In the genomic region with DNA sequence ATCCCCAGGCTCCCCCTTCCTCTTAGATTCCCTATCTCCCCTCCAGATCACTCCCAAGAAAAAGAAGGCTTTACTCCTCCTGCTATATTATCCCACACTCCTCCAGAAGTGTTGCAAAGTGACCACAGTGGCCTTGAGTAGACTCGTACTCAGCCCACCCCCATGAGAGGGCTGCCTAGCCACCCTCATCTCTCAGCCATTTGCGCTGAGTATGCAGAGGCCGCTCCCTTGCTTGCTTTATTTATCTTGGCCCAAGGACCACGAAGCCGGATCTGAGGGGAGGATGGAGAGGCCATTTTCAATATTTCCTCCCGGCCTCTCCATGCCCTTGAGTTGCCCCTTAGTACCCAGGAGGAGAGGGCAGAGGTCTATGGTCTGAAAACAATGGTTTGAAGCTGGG, we compare ENCODE assay signal across 25 mouse cellular contexts.
DNase-seq lines count a peak whose midpoint lies in the region; ATAC-seq and TF ChIP-seq lines count a peak whose summit lies in the region.
"Had no signal": no experiment of that assay in that cellular context is flagged by ENCODE, and none has a peak within 500 bp of the region (broad histone marks: within the 10 kb centered on the region; RNA-seq: fewer than 3 reads in every experiment).

No protein-coding gene starts in this region.

- no peaks in the 10 kb centered on the region; the same call in none of the 2 replicates for H3K27me3 ChIP-seq in kidney, embryonic 14.5 days (ENCODE audit: control insufficient read depth, insufficient read depth, low read length)
- H3K27me3 ChIP-seq in stomach, embryonic 15.5 days (replicated peaks), result 0 out of 2 replicates have a peak, but pooled peaks cover 3% of the 10 kb centered on the region
- H3K27me3 ChIP-seq in stomach, postnatal 0 days (ENCODE audit: control insufficient read depth, insufficient read depth, low read length), result no peaks in the 10 kb centered on the region
- H3K27me3 ChIP-seq in midbrain, embryonic 10.5 days (ENCODE audit: low read depth, poor library complexity, severe bottlenecking), result peaks cover 100% of the 10 kb centered on the region
- H3K27me3 ChIP-seq in midbrain, embryonic 15.5 days (replicated peaks), result peaks cover 17% of the 10 kb centered on the region

- H3K4me2 ChIP-seq in kidney, embryonic 14.5 days (replicated peaks; ENCODE audit: low read depth, low read length), result no peak overlapping the region
- no peak overlapping the region for H3K4me2 ChIP-seq in stomach, embryonic 15.5 days
- no peak overlapping the region for H3K4me2 ChIP-seq in stomach, postnatal 0 days (replicated peaks; ENCODE audit: low read depth)
- no peak overlapping the region for H3K4me2 ChIP-seq in midbrain, embryonic 15.5 days
- H3K4me2 ChIP-seq: forebrain, embryonic 12.5 days; limb, embryonic 15.5 days; liver, embryonic 13.5 days; midbrain, embryonic 13.5 days; neural tube, embryonic 15.5 days had no signal

- H3K4me1 ChIP-seq in kidney, embryonic 14.5 days (ENCODE audit: control insufficient read depth, insufficient read depth, low read length), result peaks cover 15% of the 10 kb centered on the region
- H3K4me1 ChIP-seq in stomach, embryonic 15.5 days, result no peaks in the 10 kb centered on the region; the same call in 1 of the 2 replicates
- no peaks in the 10 kb centered on the region for H3K4me1 ChIP-seq in stomach, postnatal 0 days (replicated peaks; ENCODE audit: control insufficient read depth, insufficient read depth)
- peaks cover 23% of the 10 kb centered on the region; the same call in 1 of the 2 replicates for H3K4me1 ChIP-seq in midbrain, embryonic 10.5 days
- no peaks in the 10 kb centered on the region for H3K4me1 ChIP-seq in midbrain, embryonic 15.5 days
- H3K4me1 ChIP-seq: liver, embryonic 13.5 days; midbrain, embryonic 13.5 days; neural tube, embryonic 15.5 days had no signal

- no peaks in the 10 kb centered on the region for H3K9me3 ChIP-seq in kidney, embryonic 14.5 days (ENCODE audit: control insufficient read depth, low read length)
- H3K9me3 ChIP-seq in stomach, embryonic 15.5 days, result no peaks in the 10 kb centered on the region
- H3K9me3 ChIP-seq in stomach, postnatal 0 days (ENCODE audit: control insufficient read depth, low read length), result no peaks in the 10 kb centered on the region
- no peaks in the 10 kb centered on the region for H3K9me3 ChIP-seq in midbrain, embryonic 10.5 days (replicated peaks)
- H3K9me3 ChIP-seq in midbrain, embryonic 15.5 days, result no peaks in the 10 kb centered on the region
- H3K9me3 ChIP-seq: forebrain, embryonic 12.5 days; limb, embryonic 10.5 days; limb, embryonic 15.5 days; liver, embryonic 13.5 days; midbrain, embryonic 13.5 days; neural tube, embryonic 15.5 days had no signal

- no peaks in the 10 kb centered on the region for H3K36me3 ChIP-seq in kidney, embryonic 14.5 days (ENCODE audit: control insufficient read depth, insufficient read depth, low read length)
- H3K36me3 ChIP-seq in stomach, embryonic 15.5 days, result no peaks in the 10 kb centered on the region
- H3K36me3 ChIP-seq in stomach, postnatal 0 days (ENCODE audit: control insufficient read depth, insufficient read depth, low read length), result no peaks in the 10 kb centered on the region
- no peaks in the 10 kb centered on the region for H3K36me3 ChIP-seq in midbrain, embryonic 10.5 days
- H3K36me3 ChIP-seq in midbrain, embryonic 15.5 days (replicated peaks), result no peaks in the 10 kb centered on the region
- H3K36me3 ChIP-seq: forebrain, embryonic 12.5 days; limb, embryonic 10.5 days; limb, embryonic 15.5 days; liver, embryonic 13.5 days; midbrain, embryonic 13.5 days; neural tube, embryonic 15.5 days had no signal

- H3K4me3 ChIP-seq in kidney, embryonic 14.5 days (ENCODE audit: low read length), result no peak overlapping the region
- no peak overlapping the region for H3K4me3 ChIP-seq in stomach, embryonic 15.5 days (replicated peaks)
- H3K4me3 ChIP-seq in stomach, postnatal 0 days (ENCODE audit: low read depth, low read length), result no peak overlapping the region
- no peak overlapping the region for H3K4me3 ChIP-seq in midbrain, embryonic 10.5 days
- no peak overlapping the region for H3K4me3 ChIP-seq in midbrain, embryonic 15.5 days
- H3K4me3 ChIP-seq: erythroblast, embryonic 14.5 days; forebrain, embryonic 12.5 days; limb, embryonic 10.5 days; limb, embryonic 15.5 days; liver, embryonic 13.5 days; midbrain, embryonic 13.5 days; neural tube, embryonic 15.5 days had no signal

- peak; percentile 64 for ATAC-seq in kidney, embryonic 14.5 days (ENCODE audit: low FRiP score, low TSS enrichment)
- peak; percentile 42; the same call in 1 of the 2 replicates for ATAC-seq in stomach, embryonic 15.5 days (ENCODE audit: insufficient read depth, low FRiP score, low read depth)
- ATAC-seq in stomach, postnatal 0 days (ENCODE audit: low FRiP score, low TSS enrichment), result no peak
- ATAC-seq in midbrain, embryonic 15.5 days (replicated peaks), result no peak
- ATAC-seq: hindbrain, embryonic 16.5 days; midbrain, embryonic 13.5 days had no signal

- no peak for DNase-seq in kidney, postnatal 25 days
- DNase-seq in stomach, postnatal 0 days (ENCODE audit: low spot score), result no peak
- DNase-seq in kidney, postnatal 4 days, result peak; percentile 30 to 50
- no peak for DNase-seq in midbrain, embryonic 10.5 days (ENCODE audit: low spot score)
- DNase-seq: adrenal gland, postnatal 25 days; B cell, adult 2 months; cerebellum, adult 18-20 months; cerebellum, postnatal 14 days; gastrocnemius, postnatal 10 days; layer of hippocampus, adult 9-11 months; liver, embryonic 13.5 days; retina, postnatal 1 day; right cerebral cortex, postnatal 14 days; thymus, adult 18-20 months; thymus, postnatal 25 days had no signal

- no peak for TF ChIP-seq CTCF in stomach, postnatal 0 days (IDR thresholded peaks at IDR 0.05; ENCODE audit: low read depth)

- no peak overlapping the region for H3K9ac ChIP-seq in kidney, embryonic 14.5 days (ENCODE audit: low read depth, low read length)
- H3K9ac ChIP-seq in stomach, embryonic 15.5 days, result no peak overlapping the region
- no peak overlapping the region for H3K9ac ChIP-seq in stomach, postnatal 0 days (ENCODE audit: low read length)
- no peak overlapping the region for H3K9ac ChIP-seq in midbrain, embryonic 15.5 days
- H3K9ac ChIP-seq: forebrain, embryonic 12.5 days; limb, embryonic 15.5 days; liver, embryonic 13.5 days; midbrain, embryonic 13.5 days; neural tube, embryonic 15.5 days had no signal

- WGBS in kidney, embryonic 14.5 days, result 38% methylated on average over 6 of the region's 6 CpGs
- WGBS in stomach, embryonic 15.5 days, result 29% methylated on average over 6 of the region's 6 CpGs
- 54% methylated on average over 6 of the region's 6 CpGs for WGBS in stomach, postnatal 0 days
- 77% methylated on average over 6 of the region's 6 CpGs for WGBS in midbrain, embryonic 10.5 days
- 75% methylated on average over 6 of the region's 6 CpGs for WGBS in midbrain, embryonic 15.5 days

- peak overlapping the region; percentile 71 for H3K27ac ChIP-seq in kidney, embryonic 14.5 days (ENCODE audit: low read depth, low read length)
- no peak overlapping the region for H3K27ac ChIP-seq in stomach, embryonic 15.5 days
- no peak overlapping the region for H3K27ac ChIP-seq in stomach, postnatal 0 days (replicated peaks)
- no peak overlapping the region for H3K27ac ChIP-seq in midbrain, embryonic 10.5 days (replicated peaks)
- no peak overlapping the region for H3K27ac ChIP-seq in midbrain, embryonic 15.5 days
- H3K27ac ChIP-seq: forebrain, embryonic 12.5 days; limb, embryonic 10.5 days; limb, embryonic 15.5 days; liver, embryonic 13.5 days; midbrain, embryonic 13.5 days; neural tube, embryonic 15.5 days had no signal

- no peak for TF ChIP-seq EP300 in stomach, postnatal 0 days (optimal IDR thresholded peaks at IDR 0.05)

Comparison
In these comparisons a context has a peak if more than half of its experiments do, and no peak if none do; other contexts are left out.
1. ATAC-seq: peak in kidney, embryonic 14.5 days (single experiment) and stomach, embryonic 15.5 days (single experiment); none in stomach, postnatal 0 days (single experiment) and midbrain, embryonic 15.5 days (single experiment).
2. DNase-seq: peak in kidney, postnatal 4 days (2 of 2); none in kidney, postnatal 25 days (0 of 2), stomach, postnatal 0 days (single experiment) and midbrain, embryonic 10.5 days (single experiment).